Mouse (Mus musculus) cortical plate, adult 2 months (tissue): Measurements from ENCODE around the gene Gnl2.

ENCODE experiments used
- CTCF ChIP-seq: fragments of 200-500 bp; IDR thresholded peaks from 2 replicates; pipeline ENCODE4 v1.5.1; 2011; ENCODE audit warnings: mild to moderate bottlenecking, control low read depth, low read length; ENCODE audit not compliant: insufficient read depth; ENCODE audit errors: extremely low read depth
- POLR2A ChIP-seq: fragments of 200-500 bp; IDR thresholded peaks from 2 replicates; pipeline ENCODE4 v1.6.1; 2011; ENCODE audit warnings: mild to moderate bottlenecking, low read length, control low read depth; ENCODE audit not compliant: insufficient read depth; ENCODE audit errors: extremely low read depth

DNA sequence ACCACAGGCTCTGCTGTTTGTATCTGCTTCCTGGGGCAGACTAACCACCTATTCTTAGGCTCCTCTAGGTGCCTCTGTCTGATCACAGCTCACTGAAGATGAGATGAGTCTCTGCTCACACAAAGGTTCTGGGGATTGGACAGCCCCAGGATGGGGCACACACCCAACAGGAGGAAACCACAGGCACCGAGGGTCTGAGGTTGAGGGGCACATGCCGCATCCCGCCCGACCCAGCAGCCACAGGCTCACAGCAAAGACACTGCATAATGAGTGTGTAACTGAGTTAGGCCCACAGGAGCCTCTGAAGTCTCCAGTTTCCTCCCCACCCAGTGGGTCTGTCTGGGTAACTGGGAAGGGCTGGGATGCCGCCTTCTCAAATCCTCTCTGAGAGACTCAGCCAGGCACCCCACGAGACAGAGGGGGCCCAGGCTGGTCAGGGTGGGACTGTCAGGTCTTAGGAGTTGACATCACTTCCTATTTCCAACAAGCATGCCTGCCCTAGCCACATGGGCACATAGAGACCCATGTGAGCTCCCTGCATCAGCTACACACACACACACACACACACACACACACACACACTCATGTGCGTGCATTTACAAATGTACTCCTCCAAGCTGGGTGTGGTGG, 47.1 kb upstream of the Gnl2 start:
- TF ChIP-seq POLR2A (no peak), CTCF (no peak)
